Mouse (Mus musculus): ENCODE data around the gene Unc5b.

GRCm38 (mm10) chr10:60716449-60716848 is 114.9 kb downstream of the Unc5b start:
- TF ChIP-seq CTCF (IDR thresholded peaks at IDR 0.05; ENCODE audit: control insufficient read depth, insufficient read depth, low read length), result no peak
- no peak for TF ChIP-seq POLR2A (IDR thresholded peaks at IDR 0.05; ENCODE audit: borderline replicate concordance, control insufficient read depth, low read depth, low read length)
